ENCODE assay signal across 8 mouse cellular contexts in genomic region chr1:38769920-38770319, GRCm38 (mm10).
A peak's percentile ranks its signal among the peaks of the same experiment; 100 is the strongest.
DNase-seq lines count a peak whose midpoint lies in the region; ATAC-seq and TF ChIP-seq lines count a peak whose summit lies in the region.

No protein-coding gene starts in this region.

- H3K4me2 ChIP-seq in kidney, postnatal 0 days (ENCODE audit: low read length) = no peak overlapping the region
- no peak overlapping the region for H3K4me2 ChIP-seq in kidney, embryonic 15.5 days
- no peak overlapping the region for H3K4me2 ChIP-seq in hindbrain, postnatal 0 days (ENCODE audit: low read depth, low read length)

- H3K27me3 ChIP-seq in kidney, postnatal 0 days (ENCODE audit: insufficient read depth, low read length) = no peaks in the 10 kb centered on the region
- 0 out of 2 replicates have a peak, but pooled peaks cover 3% of the 10 kb centered on the region for H3K27me3 ChIP-seq in kidney, embryonic 15.5 days
- no peaks in the 10 kb centered on the region for H3K27me3 ChIP-seq in hindbrain, postnatal 0 days (ENCODE audit: insufficient read depth, low read length)
- no peaks in the 10 kb centered on the region for H3K27me3 ChIP-seq in liver, adult 2 months (ENCODE audit: control insufficient read depth, insufficient read depth, low read length)

- peaks cover 3% of the 10 kb centered on the region; the same call in 1 of the 2 replicates for H3K4me1 ChIP-seq in kidney, postnatal 0 days (replicated peaks; ENCODE audit: insufficient read depth, low read length)
- peaks cover 25% of the 10 kb centered on the region for H3K4me1 ChIP-seq in kidney, embryonic 15.5 days
- 0 out of 2 replicates have a peak, but pooled peaks cover 3% of the 10 kb centered on the region for H3K4me1 ChIP-seq in hindbrain, postnatal 0 days (ENCODE audit: insufficient read depth, low read length)
- H3K4me1 ChIP-seq in liver, adult 2 months (ENCODE audit: control insufficient read depth, insufficient read depth, low read length) = no peaks in the 10 kb centered on the region

- H3K27ac ChIP-seq in kidney, postnatal 0 days = no peak overlapping the region
- H3K27ac ChIP-seq in kidney, embryonic 15.5 days = no peak overlapping the region
- no peak overlapping the region for H3K27ac ChIP-seq in hindbrain, postnatal 0 days
- H3K27ac ChIP-seq in liver, adult 2 months (replicated peaks; ENCODE audit: insufficient read depth, low read depth, low read length) = no peak overlapping the region

- no peaks in the 10 kb centered on the region for H3K9me3 ChIP-seq in kidney, postnatal 0 days (replicated peaks; ENCODE audit: low read length)
- no peaks in the 10 kb centered on the region for H3K9me3 ChIP-seq in kidney, embryonic 15.5 days (replicated peaks)
- H3K9me3 ChIP-seq in hindbrain, postnatal 0 days (ENCODE audit: low read length) = 0 out of 2 replicates have a peak, but pooled peaks cover 2% of the 10 kb centered on the region

- peak; percentile 74 for DNase-seq in kidney, postnatal 0 days (ENCODE audit: low spot score)
- DNase-seq in R1 (ENCODE audit: low read depth, low spot score) = peak; percentile 79
- peak; percentile 81 to 89 for DNase-seq in cerebellum, postnatal 25 days
- peak; percentile 78 for DNase-seq in hindbrain, postnatal 0 days (ENCODE audit: low spot score)
- DNase-seq in liver, adult 2 months (ENCODE audit: extremely low read depth, low read depth, low spot score) = no peak
- peak; percentile 56 for DNase-seq in right cerebral cortex, postnatal 25 days

- H3K36me3 ChIP-seq in kidney, postnatal 0 days (ENCODE audit: insufficient read depth, low read length) = no peaks in the 10 kb centered on the region
- H3K36me3 ChIP-seq in kidney, embryonic 15.5 days = no peaks in the 10 kb centered on the region
- H3K36me3 ChIP-seq in hindbrain, postnatal 0 days (ENCODE audit: insufficient read depth, low read length) = no peaks in the 10 kb centered on the region
- no peaks in the 10 kb centered on the region for H3K36me3 ChIP-seq in liver, adult 2 months (ENCODE audit: control insufficient read depth, insufficient read depth, low read length)

- no peak overlapping the region for H3K9ac ChIP-seq in kidney, postnatal 0 days (ENCODE audit: low read depth, low read length)
- H3K9ac ChIP-seq in kidney, embryonic 15.5 days = no peak overlapping the region
- no peak overlapping the region for H3K9ac ChIP-seq in hindbrain, postnatal 0 days (replicated peaks; ENCODE audit: low read length)
- no peak overlapping the region for H3K9ac ChIP-seq in liver, adult 2 months (ENCODE audit: low read depth, low read length)

- no peak overlapping the region for H3K4me3 ChIP-seq in kidney, postnatal 0 days (replicated peaks; ENCODE audit: low read depth, low read length)
- H3K4me3 ChIP-seq in kidney, embryonic 15.5 days (replicated peaks) = no peak overlapping the region
- no peak overlapping the region for H3K4me3 ChIP-seq in hindbrain, postnatal 0 days (ENCODE audit: low read length)
- no peak overlapping the region for H3K4me3 ChIP-seq in liver, adult 2 months (ENCODE audit: insufficient read depth, low read depth, low read length)

- ATAC-seq in kidney, postnatal 0 days (replicated peaks; ENCODE audit: low FRiP score, low read depth) = no peak
- ATAC-seq in kidney, embryonic 15.5 days (replicated peaks; ENCODE audit: low FRiP score) = no peak
- no peak; the same call in 1 of the 2 replicates for ATAC-seq in hindbrain, postnatal 0 days
- ATAC-seq in erythroid progenitor cell, adult 5-6 weeks (replicated peaks; ENCODE audit: low FRiP score, poor library complexity, severe bottlenecking) = no peak

- TF ChIP-seq CTCF in kidney, postnatal 0 days (IDR thresholded peaks at IDR 0.05; ENCODE audit: low read depth) = peak; percentile 81
- TF ChIP-seq CTCF in hindbrain, postnatal 0 days (IDR thresholded peaks at IDR 0.05; ENCODE audit: low read depth) = peak; percentile 72
- TF ChIP-seq CTCF in liver, adult 2 months (IDR thresholded peaks at IDR 0.05; ENCODE audit: low read depth, low read length) = peak; percentile 61

- TF ChIP-seq POLR2A in liver, adult 2 months (IDR thresholded peaks at IDR 0.05; ENCODE audit: extremely low read depth, insufficient read depth, low read length) = no peak

- WGBS in kidney, postnatal 0 days = 29% methylated on average over 6 of the region's 6 CpGs
- 29% methylated on average over 6 of the region's 6 CpGs for WGBS in kidney, embryonic 15.5 days
- WGBS in hindbrain, postnatal 0 days = 16% methylated on average over 6 of the region's 6 CpGs
- 27% methylated on average over 6 of the region's 6 CpGs for WGBS in liver, adult 2 months

- H3K79me2 ChIP-seq in liver, adult 2 months (ENCODE audit: control insufficient read depth, insufficient read depth, low read length) = no peaks in the 10 kb centered on the region
